Mouse (Mus musculus): ENCODE results near the gene Atf5.

Gene Atf5

GRCm38 (mm10) chr7:44768129-44768528, 48.3 kb downstream of the Atf5 start:
- no peak for DNase-seq (ENCODE audit: low spot score)

Data from ovary, postnatal 10 days (tissue).